Mouse (Mus musculus) embryo, embryonic 11 days (tissue): ENCODE data around the gene Rnf111.
"Not testable (repeated sequence)": the region's sequence is repeated elsewhere in the genome, so short reads cannot be mapped to it uniquely, and the experiment has no call there.

Source experiments
- DNase-seq: peaks from one replicate; pipeline ENCODE4 v3.0.0-alpha.2; 2015

The Rnf111 gene

GRCm38 (mm10) chr9:70493038-70493437 lies 10.5 kb downstream of the Rnf111 start:
- DNase-seq: no peak

GRCm38 (mm10) chr9:70491176-70491575 lies 12.3 kb downstream of the Rnf111 start:
- DNase-seq: no peak

GRCm38 (mm10) chr9:70487401-70487800 lies 16.1 kb downstream of the Rnf111 start:
- DNase-seq: no peak

- no peak for DNase-seq
These were observed 17.7 kb downstream of the Rnf111 start for GRCm38 (mm10) chr9:70485840-70486239.

- DNase-seq: no peak
These were observed 20.0 kb downstream of the Rnf111 start for GRCm38 (mm10) chr9:70483495-70483894.

GRCm38 (mm10) chr9:70481872-70482271 lies 21.7 kb downstream of the Rnf111 start:
- no peak for DNase-seq

GRCm38 (mm10) chr9:70477229-70477628 lies 26.3 kb downstream of the Rnf111 start:
- no peak for DNase-seq

- no peak for DNase-seq
These were observed 27.7 kb downstream of the Rnf111 start for GRCm38 (mm10) chr9:70475777-70476270.

- DNase-seq: no peak
These were observed 30.1 kb downstream of the Rnf111 start for GRCm38 (mm10) chr9:70473400-70473799.

- DNase-seq: not testable (repeated sequence)
These were observed 40.4 kb downstream of the Rnf111 start for GRCm38 (mm10) chr9:70463091-70463490.

- no peak for DNase-seq
These were observed 51.2 kb downstream of the Rnf111 start for GRCm38 (mm10) chr9:70452371-70452770.

GRCm38 (mm10) chr9:70449072-70449471 lies 54.5 kb downstream of the Rnf111 start:
- DNase-seq: no peak

GRCm38 (mm10) chr9:70439959-70440358 lies 63.6 kb downstream of the Rnf111 start:
- no peak for DNase-seq

- no peak for DNase-seq
These were observed 80.9 kb downstream of the Rnf111 start for GRCm38 (mm10) chr9:70422661-70423060.

GRCm38 (mm10) chr9:70421257-70422056 lies 82.1 kb downstream of the Rnf111 start, which contains the start of gene Ccnb2:
Gene Ccnb2, minus strand, starts transcription at chr9:70421547.
- peak; percentile 98 for DNase-seq

- DNase-seq: peak; percentile 16
These were observed 87.1 kb downstream of the Rnf111 start for GRCm38 (mm10) chr9:70416412-70416811.

GRCm38 (mm10) chr9:70413038-70413437 lies 90.5 kb downstream of the Rnf111 start:
- no peak for DNase-seq

GRCm38 (mm10) chr9:70410668-70411067 lies 92.9 kb downstream of the Rnf111 start:
- DNase-seq: no peak

GRCm38 (mm10) chr9:70409743-70410142 lies 93.8 kb downstream of the Rnf111 start:
- DNase-seq: no peak

- no peak for DNase-seq
These were observed 94.7 kb downstream of the Rnf111 start for GRCm38 (mm10) chr9:70408791-70409190.

GRCm38 (mm10) chr9:70406596-70406995 lies 96.9 kb downstream of the Rnf111 start:
- no peak for DNase-seq

- no peak for DNase-seq
These were observed 101.5 kb downstream of the Rnf111 start for GRCm38 (mm10) chr9:70401937-70402539.

GRCm38 (mm10) chr9:70396083-70396482 lies 107.4 kb downstream of the Rnf111 start:
- no peak for DNase-seq

- peak; percentile 14 for DNase-seq
These were observed 107.9 kb downstream of the Rnf111 start for GRCm38 (mm10) chr9:70395617-70396016.
